Mouse (Mus musculus) embryonic fibroblast, embryonic 13.5 days (primary cell): ENCODE measurements around the gene Aqp5. TPM values are rescaled to one million over a fixed set of nuclear protein-coding genes. Genes with fewer than 3 reads are reported as not detected.
A peak's percentile ranks its signal among the peaks of the same experiment; 100 is the strongest.

ENCODE experiments used
- H3K27ac ChIP-seq: 2 replicates; pipeline ENCODE4 v1.5.1; 2012; ENCODE audit warnings: low read length, control low read depth, inconsistent platforms; ENCODE audit not compliant: insufficient read depth
- H3K4me1 ChIP-seq: 2 replicates; pipeline ENCODE4 v1.6.1; 2011; ENCODE audit warnings: low read length; ENCODE audit not compliant: control insufficient read depth, insufficient read depth
- H3K4me3 ChIP-seq: 2 replicates; pipeline ENCODE4 v1.5.1; 2011; ENCODE audit warnings: mild to moderate bottlenecking, control low read depth, low read length; ENCODE audit not compliant: insufficient read depth
- CTCF ChIP-seq: IDR thresholded peaks from 2 replicates; pipeline ENCODE4 v1.5.1; 2011; ENCODE audit warnings: mild to moderate bottlenecking, control low read depth, low read length, moderate library complexity, borderline replicate concordance; ENCODE audit not compliant: insufficient read depth
- POLR2A ChIP-seq: IDR thresholded peaks from 2 replicates; pipeline ENCODE4 v1.6.1; 2011; ENCODE audit warnings: low read depth, mild to moderate bottlenecking, control low read depth, low read length, moderate library complexity
- polyA plus RNA-seq: library from polyadenylated mRNA; stranded (reverse); fragments of >200 nt; gene quantifications from 2 replicates; pipeline ENCODE4 v1.2.4, GENCODE M21; 2011; ENCODE audit warnings: low read depth; ENCODE audit not compliant: missing spikeins, insufficient read length

Aqp5 gene
- polyA plus RNA-seq, 1 experiment = 7.0 TPM

- TF ChIP-seq CTCF (no peak), POLR2A (no peak)
- Histone ChIP-seq H3K27ac (no peak overlapping the region), H3K4me1 (peaks cover 6% of the 10 kb centered on the region; the same call in 1 of the 2 replicates), H3K4me3 (no peak overlapping the region)
Observed at GRCm38 (mm10) chr15:99594951-99595350, 4.4 kb downstream of the Aqp5 start.

GRCm38 (mm10) chr15:99596056-99596687 lies 5.6 kb downstream of the Aqp5 start:
- H3K4me1 ChIP-seq = peaks cover 6% of the 10 kb centered on the region; the same call in 1 of the 2 replicates
- H3K27ac ChIP-seq = no peak overlapping the region
- TF ChIP-seq POLR2A = no peak
- peak; percentile 97 for TF ChIP-seq CTCF
- no peak overlapping the region for H3K4me3 ChIP-seq

DNA sequence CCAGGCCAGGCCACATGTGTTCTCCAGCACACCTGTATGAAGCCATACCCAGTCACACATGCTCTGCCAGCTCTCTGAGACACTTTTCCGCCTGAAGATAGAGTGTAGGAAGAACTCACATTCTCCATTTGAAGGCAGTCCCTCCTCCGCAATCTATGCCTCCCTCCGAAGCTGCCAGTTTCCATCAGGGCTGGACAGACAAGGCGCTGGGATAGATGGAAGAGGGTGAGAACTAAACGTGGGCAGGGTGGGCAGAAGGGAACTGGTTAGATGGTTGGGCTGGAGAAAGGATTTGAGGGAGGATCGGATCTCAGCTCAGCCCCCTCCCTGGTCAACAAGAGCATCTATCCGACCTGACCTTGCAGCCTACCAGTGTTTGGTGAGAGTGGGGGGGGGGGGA lies 6.3 kb downstream of the Aqp5 start:
- no peak overlapping the region for H3K27ac ChIP-seq
- H3K4me3 ChIP-seq = no peak overlapping the region
- H3K4me1 ChIP-seq = peaks cover 6% of the 10 kb centered on the region; the same call in 1 of the 2 replicates
- TF ChIP-seq CTCF = no peak
- TF ChIP-seq POLR2A = no peak

DNA sequence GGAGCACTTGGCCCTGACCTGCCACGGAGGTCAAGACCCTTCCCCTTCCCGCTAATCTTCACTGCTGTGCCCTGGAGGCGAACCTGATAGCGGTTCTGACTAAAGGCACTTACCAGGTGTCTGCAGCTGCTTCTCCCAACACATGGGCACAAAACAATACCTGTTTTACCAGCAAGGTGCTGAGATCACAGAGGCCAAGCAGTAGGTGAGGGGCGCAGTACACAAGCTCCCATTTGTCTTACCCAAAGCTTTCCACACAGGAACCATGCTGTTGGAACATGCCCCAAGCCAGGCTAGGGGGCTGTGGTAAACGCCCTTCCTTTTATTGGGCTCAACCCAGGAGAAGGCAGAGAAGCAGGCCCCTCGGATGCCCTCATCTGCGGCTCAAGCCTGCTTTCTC lies 7.0 kb downstream of the Aqp5 start:
- Histone ChIP-seq H3K4me1 (peaks cover 6% of the 10 kb centered on the region; the same call in 1 of the 2 replicates), H3K27ac (no peak overlapping the region), H3K4me3 (no peak overlapping the region)
- TF ChIP-seq POLR2A (no peak), CTCF (no peak)

DNA sequence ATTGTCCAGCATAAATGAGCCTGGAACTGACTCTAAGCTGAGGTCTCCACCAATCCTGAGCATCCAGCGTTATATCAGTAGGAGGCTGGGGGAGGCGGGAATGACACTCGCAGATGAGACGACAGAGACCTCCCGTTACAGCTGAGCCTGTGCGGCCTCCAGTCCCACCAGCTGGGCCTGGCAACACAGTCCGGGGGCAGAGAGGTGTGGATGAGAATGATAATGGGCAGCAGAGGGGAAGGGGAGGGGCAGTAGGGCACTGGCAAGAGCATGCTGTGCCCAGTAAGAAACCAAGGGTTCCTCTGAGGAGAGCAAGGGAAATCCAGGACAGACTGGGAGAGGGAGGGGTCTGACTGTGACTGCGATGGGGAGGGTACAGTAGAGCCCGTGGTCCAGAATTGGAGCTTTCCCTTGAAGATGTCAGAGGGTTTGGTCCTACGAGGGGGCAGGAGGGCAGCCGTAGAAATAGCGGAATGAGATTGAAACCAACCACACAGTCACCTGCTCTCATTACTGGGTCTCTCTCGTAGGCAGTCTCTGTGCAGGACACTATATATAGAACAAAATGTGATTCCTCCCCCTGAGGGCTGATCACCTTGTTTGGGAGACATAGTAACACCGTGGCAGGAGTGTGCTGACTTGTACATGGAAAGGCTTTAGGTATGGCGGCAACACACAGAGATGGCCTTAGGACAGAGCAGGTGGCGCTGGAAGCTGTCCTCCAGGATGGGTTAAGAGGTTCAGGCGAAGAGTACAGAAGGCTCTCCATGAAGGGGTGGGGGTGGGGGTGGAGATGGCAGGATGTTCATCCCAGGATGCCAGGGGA lies 8.9 kb downstream of the Aqp5 start:
- Histone ChIP-seq H3K4me1 (peaks cover 6% of the 10 kb centered on the region; the same call in 1 of the 2 replicates), H3K27ac (no peak overlapping the region), H3K4me3 (no peak overlapping the region)
- TF ChIP-seq CTCF (no peak), POLR2A (no peak)

DNA sequence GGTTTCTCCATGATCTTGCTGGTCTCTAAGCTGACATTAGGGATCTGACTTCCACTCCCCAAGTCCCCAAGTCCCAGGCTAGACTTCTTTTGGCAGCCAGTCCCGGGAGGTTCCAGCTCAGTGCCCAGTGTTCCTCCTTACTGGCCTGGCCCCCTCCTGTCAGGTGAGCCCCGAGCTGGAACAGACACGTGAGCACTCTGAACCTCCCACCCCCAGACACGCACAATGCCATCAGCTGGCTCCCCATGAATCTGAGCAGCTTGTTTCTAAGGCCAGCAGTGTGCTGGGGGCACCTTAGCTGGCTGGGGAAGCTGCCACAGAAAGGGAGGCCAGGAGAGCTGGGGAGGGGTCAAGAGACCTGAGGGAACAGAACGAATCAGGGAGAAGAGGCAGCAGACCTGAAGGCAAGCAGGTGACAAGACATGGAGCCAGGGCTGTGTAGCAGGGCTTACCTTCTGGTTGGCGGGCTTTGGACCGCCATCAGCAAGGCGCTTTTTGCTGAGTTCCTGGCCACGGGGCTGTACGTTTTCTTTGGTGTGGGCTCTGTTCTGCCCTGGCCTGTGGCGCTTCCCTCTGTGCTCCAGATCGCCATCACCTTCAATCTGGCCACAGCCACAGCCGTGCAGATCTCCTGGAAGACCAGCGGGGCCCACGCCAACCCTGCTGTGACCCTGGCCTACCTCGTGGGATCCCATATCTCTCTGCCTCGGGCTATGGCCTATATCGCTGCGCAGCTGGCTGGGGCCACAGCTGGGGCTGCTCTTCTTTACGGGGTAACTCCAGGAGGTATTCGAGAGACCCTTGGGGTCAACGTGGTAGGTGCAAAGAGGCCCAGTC lies 10.6 kb downstream of the Aqp5 start, which contains the start of gene Aqp6:
TSS of gene Aqp6 (plus strand) at position 415 of the 837 bp plus-strand sequence.
- TF ChIP-seq POLR2A (no peak), CTCF (no peak)
- no peaks in the 10 kb centered on the region for H3K4me1 ChIP-seq
- no peak within 1 kb of the TSS for H3K27ac ChIP-seq
- no peak within 1 kb of the TSS for H3K4me3 ChIP-seq

GRCm38 (mm10) chr15:99601823-99602120 lies 11.2 kb downstream of the Aqp5 start:
- no peaks in the 10 kb centered on the region for H3K4me1 ChIP-seq
- H3K4me3 ChIP-seq = no peak overlapping the region
- TF ChIP-seq CTCF (no peak), POLR2A (no peak)
- H3K27ac ChIP-seq = no peak overlapping the region

DNA sequence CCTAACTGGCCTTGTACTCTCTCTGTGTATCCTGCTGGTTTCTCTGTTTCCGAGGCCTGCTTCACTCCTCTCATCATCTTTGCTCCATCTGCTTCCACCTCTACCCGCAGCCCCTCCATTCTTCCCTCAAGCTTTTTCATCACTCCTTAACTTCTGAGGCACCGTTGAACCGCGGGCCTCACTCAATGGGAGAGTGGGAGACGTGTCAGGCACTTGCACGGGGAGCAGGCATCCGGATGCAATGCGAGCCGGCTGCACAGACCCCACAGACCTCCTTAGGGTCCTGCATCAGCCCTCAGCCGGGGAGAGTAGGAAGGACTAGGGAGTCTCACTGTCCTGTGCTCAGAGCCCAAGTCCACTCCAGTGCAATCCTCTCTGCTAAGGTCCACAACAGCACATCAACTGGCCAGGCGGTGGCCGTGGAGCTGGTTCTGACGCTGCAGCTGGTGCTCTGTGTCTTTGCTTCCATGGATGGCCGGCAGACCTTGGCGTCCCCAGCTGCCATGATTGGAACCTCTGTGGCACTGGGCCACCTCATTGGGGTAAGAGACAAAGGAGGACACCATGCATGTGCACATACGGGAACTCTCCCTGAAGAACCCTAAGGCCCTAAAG lies 11.7 kb downstream of the Aqp5 start:
- TF ChIP-seq CTCF = no peak
- no peak for TF ChIP-seq POLR2A
- no peak overlapping the region for H3K27ac ChIP-seq
- no peaks in the 10 kb centered on the region for H3K4me1 ChIP-seq
- H3K4me3 ChIP-seq = no peak overlapping the region

DNA sequence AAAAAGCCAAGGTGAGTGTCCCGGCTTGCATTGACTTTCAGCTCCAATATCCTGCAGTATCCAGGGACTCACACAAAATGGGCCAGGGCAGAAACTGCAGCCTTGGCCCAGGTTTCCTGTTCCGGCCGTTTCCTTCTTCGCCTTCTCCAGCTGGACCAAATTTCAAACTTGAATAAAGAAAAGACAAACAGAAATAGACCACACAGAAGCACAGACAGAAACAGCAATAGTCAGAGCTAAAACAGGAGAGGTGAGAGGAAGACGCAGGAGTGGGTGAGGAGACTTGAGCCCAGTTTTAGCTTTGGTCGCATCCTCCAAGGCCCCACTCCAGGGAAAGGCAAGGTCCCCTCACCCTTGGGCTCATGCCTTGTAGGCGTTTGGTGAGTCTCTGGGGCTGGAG lies 12.6 kb downstream of the Aqp5 start:
- Histone ChIP-seq H3K4me1 (no peaks in the 10 kb centered on the region), H3K4me3 (no peak overlapping the region)

More for the DNA sequence above, 12.6 kb downstream of the Aqp5 start:
- no peak overlapping the region for H3K27ac ChIP-seq
- no peak for TF ChIP-seq POLR2A
- no peak for TF ChIP-seq CTCF
